Mouse (Mus musculus): ENCODE results near the gene Gkn1. TPM values are rescaled to one million over a fixed set of nuclear protein-coding genes. Genes with fewer than 3 reads are reported as not detected.

Gkn1 gene
- total RNA-seq, 2 experiments from 2014 or later = not detected

GRCm38 (mm10) chr6:87304486-87304885, 46.3 kb downstream of the Gkn1 start:
- no peak for TF ChIP-seq CTCF (IDR thresholded peaks at IDR 0.05)
- DNase-seq = peak; percentile 51
- intact Hi-C loops (cut with DNase I) = no loop called here
- Histone ChIP-seq H3K4me3 (no peak overlapping the region), H3K27ac (peak overlapping the region; percentile 71)

- intact Hi-C loops (cut with DNase I) = no loop called here
- peak overlapping the region; percentile 66; the same call in 1 of the 2 replicates for H3K27ac ChIP-seq
- no peak for TF ChIP-seq CTCF (IDR thresholded peaks at IDR 0.05)
These were observed 48.0 kb downstream of the Gkn1 start for GRCm38 (mm10) chr6:87302746-87303145.

GRCm38 (mm10) chr6:87301991-87302390, 48.8 kb downstream of the Gkn1 start:
- intact Hi-C loops (cut with DNase I) = no loop called here
- no peak for DNase-seq
- H3K27ac ChIP-seq = peak overlapping the region; percentile 24; the same call in 1 of the 2 replicates
- H3K4me3 ChIP-seq = no peak overlapping the region
- no peak for TF ChIP-seq CTCF (IDR thresholded peaks at IDR 0.05)

More at GRCm38 (mm10) chr6:87302746-87303145, 48.0 kb downstream of the Gkn1 start:
- no peak overlapping the region for H3K4me3 ChIP-seq
- no peak for DNase-seq

Other genes with a start within 250 kb of the Gkn1 start
- gene D6Ertd527e, start 246.2 kb downstream of the Gkn1 start, total RNA-seq (2021) = not detected
- gene Antxr1, start 15.1 kb downstream of the Gkn1 start, total RNA-seq (2021) = 10 to 100 TPM in 1 of 2 experiments, 1 to 10 TPM in 1; 6.2 to 15.9 TPM
- gene Gkn2, start 22.4 kb upstream of the Gkn1 start, total RNA-seq (2021) = not detected
- 1 to 10 TPM; 1.0 to 1.2 TPM for gene Gkn3, start 38.0 kb upstream of the Gkn1 start, total RNA-seq (2021)
- not detected for gene Bmp10, start 78.1 kb upstream of the Gkn1 start, total RNA-seq (2021)
- gene Arhgap25, start 182.3 kb upstream of the Gkn1 start, total RNA-seq (2021) = 1 to 10 TPM in 1 of 2 experiments, under 1 TPM in 1; 0.69 to 1.3 TPM
- gene Prokr1, start 239.8 kb upstream of the Gkn1 start, total RNA-seq (2021) = 1 to 10 TPM; 2.1 to 2.7 TPM